Comparison of ENCODE assay signal across 17 mouse cellular contexts in genomic region chr12:73038441-73038991, GRCm38 (mm10). TPM values are rescaled to one million over a fixed set of nuclear protein-coding genes. Genes with fewer than 3 reads are reported as not detected.
DNase-seq lines count a peak whose midpoint lies in the region; ATAC-seq and TF ChIP-seq lines count a peak whose summit lies in the region.
"Had no signal": no experiment of that assay in that cellular context is flagged by ENCODE, and none has a peak within 500 bp of the region (broad histone marks: within the 10 kb centered on the region; RNA-seq: fewer than 3 reads in every experiment).

No protein-coding gene starts in this region.

- peak overlapping the region; percentile 47 for H3ac ChIP-seq in C2C12 (ENCODE audit: control insufficient read depth, insufficient read length, low read depth)

- WGBS in limb, embryonic 11.5 days = 2% methylated on average over 12 of the region's 12 CpGs

- no peak for ATAC-seq in limb, embryonic 11.5 days (ENCODE audit: insufficient number of reproducible peaks, low FRiP score, low TSS enrichment, low read depth)

- H3K27ac ChIP-seq in limb, embryonic 11.5 days (replicated peaks; ENCODE audit: low read depth, low read length) = no peak overlapping the region
- H3K27ac ChIP-seq: heart, embryonic 13.5 days; kidney, embryonic 15.5 days; left cerebral cortex, adult 2 months; macrophage had no signal

- H3K4me2 ChIP-seq in limb, embryonic 11.5 days (ENCODE audit: low read depth, severe bottlenecking) = peak overlapping the region; percentile 55; the same call in 1 of the 2 replicates
- H3K4me2 ChIP-seq: kidney, embryonic 15.5 days had no signal

- H3K9me3 ChIP-seq in limb, embryonic 11.5 days (ENCODE audit: control insufficient read depth, low read length) = no peaks in the 10 kb centered on the region
- H3K9me3 ChIP-seq: heart, embryonic 13.5 days; kidney, embryonic 15.5 days had no signal

- H3K4me1 ChIP-seq in limb, embryonic 11.5 days (ENCODE audit: control insufficient read depth, insufficient read depth, low read length) = peaks cover 28% of the 10 kb centered on the region

- H3K27me3 ChIP-seq in C2C12 (ENCODE audit: control insufficient read depth, insufficient read depth, insufficient read length) = no peaks in the 10 kb centered on the region
- H3K27me3 ChIP-seq in limb, embryonic 11.5 days (ENCODE audit: control insufficient read depth, insufficient read depth, low read length) = peaks cover 29% of the 10 kb centered on the region

- no peak overlapping the region for H3K4me3 ChIP-seq in C2C12 (ENCODE audit: insufficient read depth, poor library complexity, severe bottlenecking)
- H3K4me3 ChIP-seq in limb, embryonic 11.5 days (ENCODE audit: low read depth, low read length) = no peak overlapping the region
- H3K4me3 ChIP-seq: kidney, embryonic 15.5 days; left cerebral cortex, adult 2 months had no signal

- peaks cover 45% of the 10 kb centered on the region for H3K79me3 ChIP-seq in C2C12 (ENCODE audit: low read depth)

- H3K79me2 ChIP-seq in C2C12 (ENCODE audit: control insufficient read depth, insufficient read depth) = peaks cover 75% of the 10 kb centered on the region

- peaks cover 36% of the 10 kb centered on the region for H3K36me3 ChIP-seq in C2C12 (ENCODE audit: control insufficient read depth, insufficient read depth)
- H3K36me3 ChIP-seq in limb, embryonic 11.5 days (ENCODE audit: control insufficient read depth, insufficient read depth, low read length) = no peaks in the 10 kb centered on the region
- H3K36me3 ChIP-seq: heart, embryonic 13.5 days; kidney, embryonic 15.5 days had no signal

- H3K9ac ChIP-seq in limb, embryonic 11.5 days (ENCODE audit: low read length) = no peak overlapping the region
- H3K9ac ChIP-seq: heart, embryonic 13.5 days; kidney, embryonic 15.5 days had no signal

- peak; percentile 37 to 41 for DNase-seq in heart, postnatal 10 days
- no peak for DNase-seq in heart, postnatal 14 days
- DNase-seq in brain, embryonic 14.5 days (ENCODE audit: low read depth) = peak; percentile 39
- DNase-seq in limb, embryonic 11.5 days (ENCODE audit: low spot score) = peak; percentile 49
- no peak for DNase-seq in right cerebral cortex, postnatal 4 days
- no peak for DNase-seq in adrenal gland, adult 8-10 months
- DNase-seq in thymus, postnatal 4 days = no peak
- DNase-seq: adrenal gland, postnatal 10 days; liver; lung, adult 2 months; thymus, postnatal 36 days had no signal

- no peak for TF ChIP-seq CTCF in C2C12 (IDR thresholded peaks at IDR 0.05; ENCODE audit: control insufficient read depth, insufficient read depth, insufficient read length)
- TF ChIP-seq CTCF in brain, embryonic 14.5 days (IDR thresholded peaks at IDR 0.05; ENCODE audit: borderline replicate concordance, extremely low read depth, insufficient read depth, insufficient read length) = no peak

- intact Hi-C loops in heart, postnatal 10 days (cut with DNase I) = loop anchor here (5.0 kb wide), 1 partner anchor 74 kb away; the partner anchor contains the start of gene Six4
- intact Hi-C loops in heart, postnatal 14 days (cut with DNase I) = loop anchor here (5.0 kb wide), 1 partner anchor 414 kb away; no protein-coding TSS in a partner anchor

- no peak for TF ChIP-seq POLR2A in brain, embryonic 14.5 days (IDR thresholded peaks at IDR 0.05; ENCODE audit: borderline replicate concordance, extremely low read depth, insufficient read depth, insufficient read length, poor library complexity, severe bottlenecking)

TF ChIP-seq in C2C12, 6 proteins besides CTCF, POLR2A, EP300 and RAD21:
- TF ChIP-seq MAX (IDR thresholded peaks at IDR 0.05) = no peak
- TF ChIP-seq MYOG (IDR thresholded peaks at IDR 0.05; ENCODE audit: control insufficient read depth, extremely low read depth, insufficient read length) = no peak
- no peak for TF ChIP-seq FOSL1 (IDR thresholded peaks at IDR 0.05; ENCODE audit: insufficient read depth, low read length, poor library complexity, severe bottlenecking)
- TF ChIP-seq CEBPB (IDR thresholded peaks at IDR 0.05; ENCODE audit: low read depth) = no peak
- TF ChIP-seq MYOD1 (IDR thresholded peaks at IDR 0.05; ENCODE audit: control insufficient read depth, insufficient read length, low read depth) = no peak
- no peak for TF ChIP-seq USF1 (IDR thresholded peaks at IDR 0.05; ENCODE audit: low read depth)
TF ChIP-seq in C2C12: peak in this region for 0.

RNA-seq across cellular contexts. Expression of gene Six1, which starts 15.2 kb away (rescaled TPM):
- total RNA-seq in heart, postnatal 10 days (2021) = under 1 TPM; 0.53 to 0.92 TPM
- total RNA-seq in heart, postnatal 14 days (2021) = under 1 TPM; 0.61 to 0.98 TPM
- polyA plus RNA-seq in C2C12 (2012; fragmentation: generic; extraction: Trizol) = 72.4 TPM
- 0.53 and 0.94 TPM in 2 replicates for polyA plus RNA-seq in brain, embryonic 14.5 days (2012; rRNA removed)
- 58.5 and 66.4 TPM in 2 replicates for polyA plus RNA-seq in limb, embryonic 11.5 days (2014; fragmentation: Nextera tagmentation; extraction: Ambion mirVana)
- 1 to 10 TPM in 3 of 4 experiments, under 1 TPM in 1; 0.94 to 2.3 (median 1.3) TPM for total RNA-seq in adrenal gland, adult 8-10 months (2022)
- total RNA-seq: neutrophil, adult 5-6 weeks had no signal
- polyA plus RNA-seq: macrophage had no signal

Comparison
In these comparisons a context has a peak if more than half of its experiments do, and no peak if none do; other contexts are left out.
1. DNase-seq: peak in heart, postnatal 10 days (2 of 2), brain, embryonic 14.5 days (single experiment) and limb, embryonic 11.5 days (single experiment); none in heart, postnatal 14 days (0 of 2), right cerebral cortex, postnatal 4 days (single experiment), adrenal gland, adult 8-10 months (single experiment) and thymus, postnatal 4 days (single experiment).